Mouse (Mus musculus) brown adipose tissue, adult 24 weeks (tissue): ENCODE data around the gene Dpp9. TPM values are rescaled to one million over a fixed set of nuclear protein-coding genes. Genes with fewer than 3 reads are reported as not detected.

Experiments used
- H3K27ac ChIP-seq: fragments of 200-500 bp; replicated peaks from 2 replicates; pipeline ENCODE4 v1.5.1; 2012; ENCODE audit warnings: low read depth, mild to moderate bottlenecking, low read length
- H3K4me1 ChIP-seq: fragments of 200-500 bp; 2 replicates; pipeline ENCODE4 v1.6.1; 2012; ENCODE audit warnings: low read length, mixed read lengths; ENCODE audit not compliant: control insufficient read depth, insufficient read depth, insufficient read length
- H3K4me3 ChIP-seq: fragments of 200-500 bp; 2 replicates; pipeline ENCODE4 v1.5.1; 2012; ENCODE audit warnings: low read depth, mild to moderate bottlenecking, low read length, moderate library complexity; ENCODE audit not compliant: insufficient read depth
- polyA plus RNA-seq: library from polyadenylated mRNA; stranded (reverse); fragments of >200 nt; gene quantifications from 2 replicates; pipeline ENCODE4 v1.2.4, GENCODE M21; 2012; ENCODE audit not compliant: missing spikeins, insufficient read depth, insufficient read length

The Dpp9 gene
- polyA plus RNA-seq, 1 experiment: 7.7 TPM

GRCm38 (mm10) chr17:56208821-56209220, 9.9 kb downstream of the Dpp9 start:
- Histone ChIP-seq H3K4me1 (peaks cover 20% of the 10 kb centered on the region), H3K27ac (no peak overlapping the region)

GRCm38 (mm10) chr17:56207963-56208530, 10.7 kb downstream of the Dpp9 start:
- Histone ChIP-seq H3K4me3 (no peak overlapping the region), H3K4me1 (peaks cover 20% of the 10 kb centered on the region), H3K27ac (no peak overlapping the region)

More at GRCm38 (mm10) chr17:56208821-56209220, 9.9 kb downstream of the Dpp9 start:
- H3K4me3 ChIP-seq: no peak overlapping the region

- Histone ChIP-seq H3K4me1 (peaks cover 20% of the 10 kb centered on the region), H3K27ac (no peak overlapping the region)
Measured at GRCm38 (mm10) chr17:56206986-56207674, 11.6 kb downstream of the Dpp9 start.

GRCm38 (mm10) chr17:56206276-56206884, 12.3 kb downstream of the Dpp9 start:
- Histone ChIP-seq H3K27ac (no peak overlapping the region), H3K4me1 (peaks cover 17% of the 10 kb centered on the region), H3K4me3 (no peak overlapping the region)

More at GRCm38 (mm10) chr17:56206986-56207674, 11.6 kb downstream of the Dpp9 start:
- H3K4me3 ChIP-seq: no peak overlapping the region

- no peak overlapping the region for H3K27ac ChIP-seq
- no peak overlapping the region for H3K4me3 ChIP-seq
- peaks cover 10% of the 10 kb centered on the region for H3K4me1 ChIP-seq
Measured at GRCm38 (mm10) chr17:56203729-56204128, 15.0 kb downstream of the Dpp9 start.

GRCm38 (mm10) chr17:56202476-56202875, 16.2 kb downstream of the Dpp9 start:
- Histone ChIP-seq H3K4me3 (no peak overlapping the region), H3K4me1 (0 out of 2 replicates have a peak, but pooled peaks cover 3% of the 10 kb centered on the region), H3K27ac (no peak overlapping the region)

GRCm38 (mm10) chr17:56201642-56202041, 17.1 kb downstream of the Dpp9 start:
- Histone ChIP-seq H3K4me3 (no peak overlapping the region), H3K27ac (no peak overlapping the region), H3K4me1 (no peaks in the 10 kb centered on the region)

GRCm38 (mm10) chr17:56200586-56200985, 18.1 kb downstream of the Dpp9 start:
- Histone ChIP-seq H3K27ac (no peak overlapping the region), H3K4me3 (no peak overlapping the region), H3K4me1 (no peaks in the 10 kb centered on the region)

- Histone ChIP-seq H3K4me3 (no peak overlapping the region), H3K27ac (no peak overlapping the region), H3K4me1 (no peaks in the 10 kb centered on the region)
Measured at GRCm38 (mm10) chr17:56196860-56197259, 21.8 kb downstream of the Dpp9 start.

GRCm38 (mm10) chr17:56194765-56195164, 23.9 kb downstream of the Dpp9 start:
- no peaks in the 10 kb centered on the region for H3K4me1 ChIP-seq

GRCm38 (mm10) chr17:56194357-56194756, 24.3 kb downstream of the Dpp9 start:
- Histone ChIP-seq H3K4me3 (no peak overlapping the region), H3K4me1 (no peaks in the 10 kb centered on the region), H3K27ac (no peak overlapping the region)

More at GRCm38 (mm10) chr17:56194765-56195164, 23.9 kb downstream of the Dpp9 start:
- no peak overlapping the region for H3K27ac ChIP-seq
- H3K4me3 ChIP-seq: no peak overlapping the region

- Histone ChIP-seq H3K27ac (no peak overlapping the region), H3K4me3 (no peak overlapping the region), H3K4me1 (no peaks in the 10 kb centered on the region)
Measured at GRCm38 (mm10) chr17:56191266-56191665, 27.4 kb downstream of the Dpp9 start.

GRCm38 (mm10) chr17:56185281-56186141, 33.2 kb downstream of the Dpp9 start:
- 0 out of 2 replicates have a peak, but pooled peaks cover 2% of the 10 kb centered on the region for H3K4me1 ChIP-seq
- H3K27ac ChIP-seq: peak overlapping the region; percentile 28; the same call in 1 of the 2 replicates
- no peak overlapping the region for H3K4me3 ChIP-seq

- Histone ChIP-seq H3K27ac (peak within 1 kb of the TSS; percentile 49), H3K4me3 (peak within 1 kb of the TSS; percentile 84), H3K4me1 (0 out of 2 replicates have a peak, but pooled peaks cover 2% of the 10 kb centered on the region)
Measured at GRCm38 (mm10) chr17:56183658-56184103, 35.0 kb downstream of the Dpp9 start, which contains the start of gene Mydgf. Mydgf (minus strand) TSS chr17:56183920.
